Mouse (Mus musculus) spleen, adult 18-20 months (tissue): ENCODE data around the gene Add3.

Experiments
- DNase-seq, 2 experiments: peaks; one replicate each; pipeline ENCODE4 v3.0.0; 2022; ENCODE audit warnings: mixed read lengths in 2 of 2

The Add3 gene

GRCm38 (mm10) chr19:53276902-53277707 lies 136.9 kb downstream of the Add3 start:
- DNase-seq, result no peak

DNA sequence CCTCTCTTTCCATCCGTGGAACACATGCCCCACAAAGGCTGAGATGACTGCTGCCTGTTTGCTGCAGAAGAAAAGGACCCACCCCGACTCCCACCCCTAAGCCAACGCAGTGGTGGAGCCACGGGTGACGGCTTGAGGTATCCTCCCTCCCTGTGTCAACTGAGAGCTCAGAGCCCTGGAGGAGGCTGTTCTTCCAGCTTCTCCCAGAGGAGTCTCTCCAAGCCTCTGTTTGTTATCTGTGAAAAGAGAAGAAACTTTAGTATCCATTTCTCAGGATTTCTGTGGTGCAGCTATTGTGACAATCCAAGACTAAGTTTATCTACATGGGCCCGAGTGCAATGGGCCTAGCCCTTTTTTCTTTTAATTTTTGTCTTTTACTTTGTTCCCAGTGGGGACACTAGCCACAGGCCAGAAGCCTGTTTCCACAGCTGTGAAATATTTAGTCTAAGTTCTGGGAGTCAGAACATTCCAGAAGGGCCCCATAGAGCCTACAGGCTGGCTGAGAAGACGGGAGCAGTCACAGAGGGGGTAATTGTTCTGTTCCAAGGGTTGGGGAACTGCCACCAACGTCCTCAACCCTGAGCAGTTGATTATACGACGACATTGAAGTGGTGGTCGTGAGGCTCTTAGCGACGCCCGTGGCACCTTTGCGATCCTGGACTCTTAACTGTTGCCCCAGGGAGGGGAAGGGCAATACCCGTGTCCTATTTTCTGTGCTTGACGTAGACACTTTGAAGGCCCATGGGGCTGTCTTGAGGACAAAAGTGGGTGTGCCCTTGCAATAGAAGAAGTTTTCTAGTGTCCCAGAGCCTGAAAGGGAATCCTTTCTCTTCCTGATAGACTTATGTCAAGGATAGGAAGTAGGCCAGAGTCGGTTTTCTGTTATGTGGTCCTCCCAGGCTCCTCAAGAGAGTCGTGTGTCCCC lies 138.5 kb downstream of the Add3 start:
- no peak for DNase-seq

GRCm38 (mm10) chr19:53280254-53280653 lies 140.0 kb downstream of the Add3 start:
- DNase-seq, result no peak

DNA sequence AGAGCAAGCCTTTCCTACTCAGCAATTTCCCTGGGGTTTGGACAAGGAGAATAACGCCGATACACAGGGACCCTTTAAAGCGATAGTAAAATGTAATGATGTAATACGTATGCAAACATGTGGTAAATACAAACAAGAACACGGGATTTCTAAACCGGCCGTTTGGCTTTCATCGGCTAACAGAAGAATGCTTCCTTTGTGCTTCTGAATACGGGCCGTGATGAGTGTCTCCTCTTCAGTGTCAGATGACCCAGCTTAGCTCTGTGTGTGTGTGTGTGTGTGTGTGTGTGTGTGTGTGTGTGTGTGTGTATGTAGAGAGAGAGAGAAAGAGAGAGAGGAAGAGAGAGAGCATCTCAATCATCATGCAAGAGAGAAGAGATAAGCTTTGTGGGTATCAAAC lies 142.3 kb downstream of the Add3 start:
- DNase-seq, result no peak

- no peak for DNase-seq
Measured at GRCm38 (mm10) chr19:53283742-53284141, 143.5 kb downstream of the Add3 start.

DNA sequence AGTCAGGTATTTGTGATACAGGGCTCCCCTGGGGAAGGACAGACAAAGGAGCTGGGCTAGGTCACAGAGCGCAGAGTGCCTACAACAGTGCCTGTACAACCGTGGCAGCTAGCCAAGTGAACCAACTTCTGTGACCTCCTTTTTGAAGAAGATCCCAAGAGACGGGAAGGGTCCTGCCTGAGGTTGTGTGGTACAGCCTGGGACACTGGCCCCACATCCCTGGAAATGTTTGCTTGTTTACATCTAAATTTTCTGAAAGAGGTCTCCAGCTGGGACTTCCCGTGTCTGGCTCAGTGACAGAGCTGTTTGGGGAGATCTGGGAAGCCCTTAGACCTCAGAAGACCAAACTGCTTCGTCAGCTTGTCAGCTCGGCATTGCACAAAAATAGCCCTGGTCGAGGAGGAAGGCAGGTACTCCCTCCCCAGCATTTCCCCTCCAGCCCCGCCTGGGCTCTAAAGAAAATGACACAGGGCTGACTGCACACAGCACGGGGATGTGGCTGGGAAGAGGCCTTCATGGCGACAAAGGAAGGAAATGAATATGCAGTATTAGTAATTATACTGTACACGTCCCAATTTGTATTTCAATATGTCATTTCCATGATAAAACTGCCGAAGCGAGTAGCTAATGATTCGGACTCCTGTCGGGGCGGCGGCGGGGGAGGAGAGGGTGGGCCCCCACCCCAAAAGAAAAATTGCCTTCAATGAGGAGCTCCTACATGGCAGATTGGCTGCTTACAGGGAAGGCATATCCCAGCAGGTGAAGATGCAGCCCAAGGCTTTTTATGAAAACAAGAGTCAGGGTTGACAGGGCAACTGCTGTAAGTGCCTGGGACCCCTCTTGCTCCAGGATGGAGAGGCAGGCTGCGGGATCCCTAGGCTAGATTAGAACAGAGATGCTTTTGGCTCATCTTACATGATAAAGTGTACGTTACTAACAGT lies 144.3 kb downstream of the Add3 start:
- no peak for DNase-seq

DNA sequence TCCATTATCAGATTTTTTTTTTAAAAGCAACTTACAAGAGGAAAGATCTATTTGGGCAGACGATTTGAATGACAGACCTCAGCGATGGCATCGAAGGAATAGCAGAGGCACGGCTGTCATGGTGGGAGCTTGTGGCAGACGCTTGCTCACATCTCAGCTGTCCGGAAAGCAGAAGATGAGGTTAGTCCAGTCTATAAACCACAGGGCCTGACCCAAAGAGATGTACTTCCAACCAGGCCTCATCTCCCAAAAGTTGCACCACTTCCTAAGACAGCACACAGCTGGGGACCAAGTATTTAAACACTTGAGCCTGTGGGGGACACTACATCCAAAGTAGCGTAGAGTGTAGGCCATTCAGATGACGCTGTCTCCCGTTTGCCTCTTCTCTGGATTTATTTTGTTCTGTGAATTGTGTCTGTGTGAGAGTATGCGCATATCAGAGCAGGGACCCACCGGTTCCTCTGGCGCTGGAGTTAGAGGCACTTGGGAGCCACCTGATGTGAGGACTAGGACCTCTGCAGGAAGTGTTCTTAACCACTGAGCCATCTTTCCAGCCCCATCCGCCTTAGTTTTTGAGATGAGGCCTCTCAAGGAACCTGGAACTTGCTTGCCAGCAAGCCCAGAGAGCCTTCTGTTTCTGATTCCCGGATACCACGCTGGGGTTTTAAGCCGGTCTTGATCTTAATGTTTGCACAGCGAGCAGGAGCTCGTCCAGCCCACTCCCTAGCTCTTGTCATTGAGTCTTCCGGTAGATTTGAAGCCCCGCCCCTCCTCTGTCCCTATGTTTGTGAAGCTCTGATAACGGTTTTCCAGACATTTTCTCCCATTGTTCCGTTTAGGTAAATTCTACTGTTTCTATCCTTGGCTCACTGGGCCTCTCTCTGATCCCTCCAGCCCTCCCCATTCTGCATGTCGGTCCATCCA lies 156.3 kb downstream of the Add3 start:
- DNase-seq, result no peak
